Mouse (Mus musculus) lung, adult 18-20 months (tissue): ENCODE measurements around the gene Efna3.

Source experiments
- DNase-seq, 2 experiments: peaks; one replicate each; pipeline ENCODE4 v3.0.0; 2022; ENCODE audit warnings: mixed read lengths in 2 of 2

Gene Efna3

GRCm38 (mm10) chr3:89282291-89282643, 40.5 kb downstream of the Efna3 start:
- no peak for DNase-seq

GRCm38 (mm10) chr3:89281579-89282290, 41.0 kb downstream of the Efna3 start:
- peak; percentile 88 to 92 for DNase-seq

- peak; percentile 88 to 91 for DNase-seq
Measured at GRCm38 (mm10) chr3:89280606-89281511, 41.9 kb downstream of the Efna3 start, which contains the start of gene Efna1. TSS of gene Efna1 (minus strand) at chr3:89281142.

GRCm38 (mm10) chr3:89280050-89280605, 42.6 kb downstream of the Efna3 start:
- DNase-seq, result peak; percentile 73 to 84

- DNase-seq, result peak; percentile 92 to 94
Measured at GRCm38 (mm10) chr3:89279153-89279890, 43.4 kb downstream of the Efna3 start.

GRCm38 (mm10) chr3:89278643-89279042, 44.1 kb downstream of the Efna3 start:
- DNase-seq, result no peak

- peak; percentile 83 to 89 for DNase-seq
Measured at GRCm38 (mm10) chr3:89278107-89278506, 44.7 kb downstream of the Efna3 start.

- peak; percentile 77 to 83 for DNase-seq
Measured at GRCm38 (mm10) chr3:89277281-89278021, 45.3 kb downstream of the Efna3 start.

- DNase-seq, result no peak
Measured at GRCm38 (mm10) chr3:89276061-89276460, 46.7 kb downstream of the Efna3 start.

GRCm38 (mm10) chr3:89271760-89272159, 51.0 kb downstream of the Efna3 start:
- peak; percentile 33 to 44 for DNase-seq

GRCm38 (mm10) chr3:89270891-89271290, 51.9 kb downstream of the Efna3 start:
- peak; percentile 65 to 73 for DNase-seq

GRCm38 (mm10) chr3:89270051-89270755, 52.6 kb downstream of the Efna3 start, which contains the start of gene Slc50a1:
TSS of gene Slc50a1 (minus strand) at chr3:89270570.
- DNase-seq, result peak; percentile 87 to 89

- DNase-seq, result no peak
Measured at GRCm38 (mm10) chr3:89268916-89269315, 53.8 kb downstream of the Efna3 start.

GRCm38 (mm10) chr3:89266439-89266893, 56.3 kb downstream of the Efna3 start:
- peak; percentile 85 to 86 for DNase-seq
